Mouse (Mus musculus): ENCODE results near the gene Dok5.

Gene Dok5

GRCm38 (mm10) chr2:170802984-170803383, 71.4 kb downstream of the Dok5 start:
- DNase-seq (ENCODE audit: low spot score in 2 of 2), result no peak

GRCm38 (mm10) chr2:170807555-170808258, 76.1 kb downstream of the Dok5 start:
- no peak for DNase-seq (ENCODE audit: low spot score in 2 of 2)

- DNase-seq (ENCODE audit: low spot score in 2 of 2), result no peak
Observed at GRCm38 (mm10) chr2:170808259-170808789, 76.7 kb downstream of the Dok5 start.

GRCm38 (mm10) chr2:170811356-170811755, 79.7 kb downstream of the Dok5 start:
- DNase-seq (ENCODE audit: low spot score in 2 of 2), result no peak

GRCm38 (mm10) chr2:170816302-170816701, 84.7 kb downstream of the Dok5 start:
- DNase-seq (ENCODE audit: low spot score in 2 of 2), result no peak

GRCm38 (mm10) chr2:170817112-170817703, 85.6 kb downstream of the Dok5 start:
- DNase-seq (ENCODE audit: low spot score in 2 of 2), result no peak

- no peak for DNase-seq (ENCODE audit: low spot score in 2 of 2)
Observed at GRCm38 (mm10) chr2:170826821-170827441, 95.3 kb downstream of the Dok5 start.

- no peak for DNase-seq (ENCODE audit: low spot score in 2 of 2)
Observed at GRCm38 (mm10) chr2:170828757-170829156, 97.2 kb downstream of the Dok5 start.

- DNase-seq (ENCODE audit: low spot score in 2 of 2), result no peak
Observed at GRCm38 (mm10) chr2:170829191-170829611, 97.6 kb downstream of the Dok5 start.

- DNase-seq (ENCODE audit: low spot score in 2 of 2), result no peak
Observed at GRCm38 (mm10) chr2:170829988-170830387, 98.4 kb downstream of the Dok5 start.

GRCm38 (mm10) chr2:170836862-170837261, 105.3 kb downstream of the Dok5 start:
- DNase-seq (ENCODE audit: low spot score in 2 of 2), result no peak

- no peak for DNase-seq (ENCODE audit: low spot score in 2 of 2)
Observed at GRCm38 (mm10) chr2:170837363-170837762, 105.8 kb downstream of the Dok5 start.

- no peak for DNase-seq (ENCODE audit: low spot score in 2 of 2)
Observed at GRCm38 (mm10) chr2:170837824-170838557, 106.4 kb downstream of the Dok5 start.

- no peak for DNase-seq (ENCODE audit: low spot score in 2 of 2)
Observed at GRCm38 (mm10) chr2:170841441-170841965, 109.9 kb downstream of the Dok5 start.

GRCm38 (mm10) chr2:170845511-170845910, 113.9 kb downstream of the Dok5 start:
- no peak for DNase-seq (ENCODE audit: low spot score in 2 of 2)

- no peak for DNase-seq (ENCODE audit: low spot score in 2 of 2)
Observed at GRCm38 (mm10) chr2:170850058-170850457, 118.5 kb downstream of the Dok5 start.

- no peak for DNase-seq (ENCODE audit: low spot score in 2 of 2)
Observed at GRCm38 (mm10) chr2:170852337-170852736, 120.7 kb downstream of the Dok5 start.

- DNase-seq (ENCODE audit: low spot score in 2 of 2), result no peak
Observed at GRCm38 (mm10) chr2:170855210-170855609, 123.6 kb downstream of the Dok5 start.

GRCm38 (mm10) chr2:170856085-170856484, 124.5 kb downstream of the Dok5 start:
- DNase-seq (ENCODE audit: low spot score in 2 of 2), result no peak

GRCm38 (mm10) chr2:170857507-170857906, 125.9 kb downstream of the Dok5 start:
- no peak for DNase-seq (ENCODE audit: low spot score in 2 of 2)

GRCm38 (mm10) chr2:170858640-170859039, 127.0 kb downstream of the Dok5 start:
- DNase-seq (ENCODE audit: low spot score in 2 of 2), result no peak

GRCm38 (mm10) chr2:170860576-170860975, 129.0 kb downstream of the Dok5 start:
- DNase-seq (ENCODE audit: low spot score in 2 of 2), result no peak
